Mouse (Mus musculus) limb, embryonic 13.5 days (tissue): ENCODE measurements around the gene Oxct2a. TPM values are rescaled to one million over a fixed set of nuclear protein-coding genes. Genes with fewer than 3 reads are reported as not detected.
"Not testable (repeated sequence)": the region's sequence is repeated elsewhere in the genome, so short reads cannot be mapped to it uniquely, and the experiment has no call there.

Experiments
- ATAC-seq: fragments of 200-750 bp; cut with Nextera tagmentation; 2 replicates; pipeline ENCODE4 v1.8.0; 2017; ENCODE audit warnings: low read depth, moderate number of reproducible peaks, moderate TSS enrichment; ENCODE audit not compliant: low FRiP score
- H3K27ac ChIP-seq: fragments of 300-500 bp; sonication (generic); 2 replicates; pipeline ENCODE4 v1.5.1; 2015; ENCODE audit warnings: inconsistent platforms, mild to moderate bottlenecking, moderate library complexity
- H3K27me3 ChIP-seq: fragments of 300-500 bp; sonication (generic); 2 replicates; pipeline ENCODE4 v1.6.1; 2015; ENCODE audit warnings: mild to moderate bottlenecking, inconsistent platforms
- H3K36me3 ChIP-seq: fragments of 300-500 bp; sonication (generic); 2 replicates; pipeline ENCODE4 v1.6.1; 2015; ENCODE audit warnings: inconsistent platforms, mild to moderate bottlenecking, moderate library complexity
- H3K4me1 ChIP-seq: fragments of 300-500 bp; sonication (generic); 2 replicates; pipeline ENCODE4 v1.6.1; 2015; ENCODE audit warnings: inconsistent platforms
- H3K4me2 ChIP-seq: fragments of 300-500 bp; sonication (generic); replicated peaks from 2 replicates; pipeline ENCODE4 v1.6.1; 2015; ENCODE audit warnings: inconsistent platforms, mild to moderate bottlenecking, moderate library complexity
- H3K4me3 ChIP-seq: fragments of 300-500 bp; sonication (generic); 2 replicates; pipeline ENCODE4 v1.5.1; 2015; ENCODE audit warnings: moderate library complexity, mild to moderate bottlenecking, inconsistent platforms
- H3K9ac ChIP-seq: fragments of 300-500 bp; sonication (generic); 2 replicates; pipeline ENCODE4 v1.6.1; 2015; ENCODE audit warnings: mild to moderate bottlenecking, inconsistent platforms
- H3K9me3 ChIP-seq: fragments of 300-500 bp; sonication (generic); 2 replicates; pipeline ENCODE4 v1.6.1; 2016; ENCODE audit warnings: inconsistent platforms
- WGBS: fragments of 180-500 bp; shearing (Covaris S2); methylation state at CpG from one replicate; pipeline ENCODE4 v1.1.7; 2015; 5-methylcytosine and 5-hydroxymethylcytosine counted together
- polyA plus RNA-seq: library from polyadenylated mRNA; unstranded; fragments of >200 nt; fragmentation: Nextera tagmentation; extraction: Ambion mirVana; gene quantifications from 2 replicates; pipeline ENCODE4 v1.2.1, GENCODE M21; 2015

Oxct2a gene
- polyA plus RNA-seq, 1 experiment from 2014 or later = not detected

- Histone ChIP-seq H3K9ac (no peak overlapping the region), H3K4me2 (no peak overlapping the region), H3K27ac (no peak overlapping the region), H3K9me3 (0 out of 2 replicates have a peak, but pooled peaks cover 9% of the 10 kb centered on the region), H3K4me3 (no peak overlapping the region), H3K27me3 (peaks cover 24% of the 10 kb centered on the region), H3K36me3 (no peaks in the 10 kb centered on the region), H3K4me1 (peaks cover 4% of the 10 kb centered on the region; the same call in 1 of the 2 replicates)
- ATAC-seq = no peak
- 64% methylated on average over 14 of the region's 14 CpGs for WGBS
Observed at GRCm38 (mm10) chr4:123335796-123336585, 12.6 kb upstream of the Oxct2a start.

- not testable (repeated sequence) for H3K4me2 ChIP-seq, H3K9ac ChIP-seq, H3K27ac ChIP-seq, H3K36me3 ChIP-seq, H3K9me3 ChIP-seq, H3K4me1 ChIP-seq, ATAC-seq, H3K4me3 ChIP-seq
- peaks cover 17% of the 10 kb centered on the region for H3K27me3 ChIP-seq
- 41% methylated on average over 10 of the region's 10 CpGs for WGBS
Observed at GRCm38 (mm10) chr4:123335244-123335643, 11.8 kb upstream of the Oxct2a start.

DNA sequence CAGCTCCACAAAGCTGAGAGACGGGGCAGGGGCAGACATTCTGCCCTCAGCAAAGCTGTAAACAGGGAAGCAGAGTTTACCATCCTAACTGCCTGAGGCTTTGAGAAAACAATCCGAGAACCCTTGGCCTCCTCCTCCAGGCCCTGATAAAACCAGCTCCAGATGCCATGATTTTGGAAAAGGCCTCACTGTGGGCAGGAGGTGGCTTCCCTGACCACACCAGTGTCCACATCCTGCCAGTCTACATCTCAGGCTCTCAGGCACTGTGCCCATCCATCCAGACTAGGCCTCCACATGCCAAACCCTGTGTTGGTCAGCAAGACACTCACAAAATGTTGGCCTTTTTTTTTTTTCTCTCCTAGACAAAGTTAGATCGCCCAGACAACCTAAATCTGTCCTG is 10.7 kb upstream of the Oxct2a start:
- WGBS = 52% methylated on average over 3 of the region's 3 CpGs
- peaks cover 11% of the 10 kb centered on the region; the same call in 1 of the 2 replicates for H3K27me3 ChIP-seq
- no peak for ATAC-seq

DNA sequence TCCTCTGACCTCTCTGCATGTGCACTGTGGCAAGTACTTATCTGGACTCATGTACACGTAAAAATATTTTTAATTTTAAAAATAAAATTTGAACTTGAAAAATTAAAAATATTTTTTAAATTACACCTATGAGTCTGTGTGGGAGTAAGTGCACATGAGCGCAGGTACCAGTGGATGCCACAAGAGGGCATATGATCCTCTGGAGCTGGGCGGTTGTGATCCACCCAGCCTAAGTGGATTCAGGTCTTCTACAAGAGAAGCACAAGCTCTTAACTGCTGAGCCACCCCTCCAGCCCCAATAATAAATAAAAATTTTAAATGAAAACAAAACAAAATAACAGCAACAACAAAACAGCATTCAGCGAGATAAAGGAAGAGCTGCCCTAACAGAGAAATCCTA is 9.7 kb upstream of the Oxct2a start:
- Histone ChIP-seq H3K36me3 (no peaks in the 10 kb centered on the region), H3K27ac (no peak overlapping the region), H3K4me1 (peaks cover 4% of the 10 kb centered on the region; the same call in 1 of the 2 replicates), H3K4me3 (no peak overlapping the region), H3K9me3 (0 out of 2 replicates have a peak, but pooled peaks cover 9% of the 10 kb centered on the region), H3K9ac (no peak overlapping the region), H3K4me2 (no peak overlapping the region), H3K27me3 (0 out of 2 replicates have a peak, but pooled peaks cover under 1% of the 10 kb centered on the region)
- WGBS = 92% methylated on average over 4 of the region's 4 CpGs
- ATAC-seq = no peak

More for the DNA sequence above, 10.7 kb upstream of the Oxct2a start:
- Histone ChIP-seq H3K4me1 (peaks cover 4% of the 10 kb centered on the region; the same call in 1 of the 2 replicates), H3K9me3 (0 out of 2 replicates have a peak, but pooled peaks cover 9% of the 10 kb centered on the region), H3K4me3 (no peak overlapping the region), H3K4me2 (no peak overlapping the region), H3K27ac (no peak overlapping the region), H3K9ac (no peak overlapping the region), H3K36me3 (no peaks in the 10 kb centered on the region)

GRCm38 (mm10) chr4:123331961-123332360 is 8.5 kb upstream of the Oxct2a start:
- not testable (repeated sequence) for H3K4me1 ChIP-seq, H3K4me2 ChIP-seq, H3K36me3 ChIP-seq, H3K9me3 ChIP-seq, H3K9ac ChIP-seq, H3K4me3 ChIP-seq, H3K27ac ChIP-seq, H3K27me3 ChIP-seq, ATAC-seq
- 62% methylated on average over 1 of the region's 1 CpGs for WGBS

DNA sequence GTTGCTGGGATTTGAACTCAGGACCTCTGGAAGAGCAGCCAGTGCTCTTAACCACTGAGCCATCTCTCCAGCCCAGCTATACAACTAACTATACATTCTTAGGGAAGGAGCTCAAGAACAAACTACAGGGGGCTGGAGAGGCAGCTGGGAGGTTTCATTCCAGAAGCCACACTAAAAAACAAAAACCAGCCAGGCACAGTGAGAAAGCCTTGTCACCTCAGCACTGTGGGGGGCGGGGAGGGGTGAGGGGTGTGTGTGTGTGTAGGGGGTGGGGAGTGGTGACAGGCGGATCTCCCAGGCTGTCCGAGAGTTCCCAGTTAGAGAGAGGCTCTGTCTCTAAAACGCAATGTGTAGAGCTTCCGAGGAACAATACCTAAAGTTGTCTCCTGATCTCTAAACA is 7.9 kb upstream of the Oxct2a start:
- Histone ChIP-seq H3K9ac (no peak overlapping the region), H3K36me3 (no peaks in the 10 kb centered on the region), H3K27ac (no peak overlapping the region), H3K27me3 (no peaks in the 10 kb centered on the region), H3K4me3 (no peak overlapping the region), H3K4me1 (peaks cover 4% of the 10 kb centered on the region; the same call in 1 of the 2 replicates), H3K9me3 (0 out of 2 replicates have a peak, but pooled peaks cover 9% of the 10 kb centered on the region), H3K4me2 (no peak overlapping the region)
- ATAC-seq = no peak
- WGBS = 86% methylated on average over 5 of the region's 5 CpGs

DNA sequence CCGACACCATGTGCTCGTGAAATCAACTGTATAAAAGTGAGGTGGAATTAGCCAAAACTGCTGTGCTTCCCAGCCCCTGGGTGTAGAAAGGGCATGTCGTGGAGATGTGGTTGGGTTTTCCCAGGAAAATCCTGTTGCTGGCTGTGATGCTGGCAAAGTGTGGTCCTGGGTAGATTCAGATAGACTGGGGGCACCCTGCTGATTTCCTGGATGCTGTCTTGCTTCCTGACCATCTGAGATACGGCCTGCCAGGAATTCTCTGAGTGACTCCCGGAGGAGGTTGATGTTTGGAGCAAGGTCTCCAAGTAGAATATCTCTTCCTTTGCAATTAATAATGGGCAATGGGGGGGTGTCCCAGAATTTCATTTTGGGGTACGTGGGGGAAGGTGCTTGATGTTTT is 5.5 kb upstream of the Oxct2a start:
- H3K4me2 ChIP-seq = no peak overlapping the region
- H3K9me3 ChIP-seq = 0 out of 2 replicates have a peak, but pooled peaks cover 9% of the 10 kb centered on the region
- 61% methylated on average over 6 of the region's 6 CpGs for WGBS
- no peaks in the 10 kb centered on the region for H3K4me1 ChIP-seq
- H3K4me3 ChIP-seq = no peak overlapping the region
- no peak overlapping the region for H3K9ac ChIP-seq
- ATAC-seq = no peak
- no peaks in the 10 kb centered on the region for H3K36me3 ChIP-seq
- peaks cover 13% of the 10 kb centered on the region for H3K27me3 ChIP-seq
- no peak overlapping the region for H3K27ac ChIP-seq

DNA sequence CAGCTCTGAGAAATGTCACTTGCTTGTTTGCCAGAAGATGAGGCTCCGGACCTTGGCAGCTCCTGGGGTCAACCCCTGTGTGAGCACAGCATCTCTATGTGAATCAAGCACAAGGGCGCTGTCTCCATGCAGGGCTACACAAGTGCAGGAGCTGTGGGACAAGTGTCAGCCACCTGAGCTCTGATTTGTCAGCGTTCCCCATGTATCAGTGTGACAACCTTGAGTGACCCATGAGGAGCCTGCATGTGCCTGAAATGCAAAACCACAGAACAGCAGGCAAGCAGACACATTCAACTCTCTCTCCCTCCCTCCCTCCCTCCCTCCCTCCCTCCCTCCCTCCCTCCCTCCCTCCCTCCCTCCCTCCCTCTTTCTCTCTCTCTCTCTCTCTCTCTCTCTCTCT is 4.2 kb upstream of the Oxct2a start:
- H3K9me3 ChIP-seq = 0 out of 2 replicates have a peak, but pooled peaks cover 7% of the 10 kb centered on the region
- H3K4me3 ChIP-seq = no peak overlapping the region
- no peaks in the 10 kb centered on the region for H3K4me1 ChIP-seq
- H3K4me2 ChIP-seq = no peak overlapping the region
- WGBS = 53% methylated on average over 3 of the region's 3 CpGs
- no peaks in the 10 kb centered on the region for H3K36me3 ChIP-seq
- H3K9ac ChIP-seq = no peak overlapping the region
- ATAC-seq = no peak
- no peak overlapping the region for H3K27ac ChIP-seq
- H3K27me3 ChIP-seq = peaks cover 25% of the 10 kb centered on the region

DNA sequence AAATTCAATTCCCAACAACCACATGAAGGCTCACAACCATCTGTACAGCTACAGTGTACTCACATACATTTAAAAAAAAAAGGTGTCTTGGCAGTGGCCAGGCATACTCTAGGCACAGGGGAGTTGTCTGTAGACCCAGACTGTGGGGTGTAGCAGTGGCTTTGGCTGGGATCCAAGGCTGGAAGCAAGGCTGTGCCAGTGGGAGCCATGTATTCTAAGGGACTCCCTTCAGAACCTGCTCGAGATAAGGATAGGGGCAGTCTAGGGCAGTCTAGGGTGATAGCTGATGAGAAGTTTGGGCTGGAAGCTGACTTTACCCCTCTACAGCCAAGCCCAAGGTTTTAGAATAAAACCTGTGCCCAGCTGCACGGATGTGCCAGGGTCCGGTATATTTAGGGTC is 2.7 kb upstream of the Oxct2a start:
- no peak for ATAC-seq
- Histone ChIP-seq H3K9ac (no peak overlapping the region), H3K9me3 (no peaks in the 10 kb centered on the region), H3K4me2 (no peak overlapping the region), H3K36me3 (no peaks in the 10 kb centered on the region), H3K27ac (no peak overlapping the region), H3K4me1 (no peaks in the 10 kb centered on the region), H3K4me3 (no peak overlapping the region), H3K27me3 (peaks cover 34% of the 10 kb centered on the region)
- WGBS = 77% methylated on average over 3 of the region's 3 CpGs

- peak overlapping the region; percentile 35 for H3K4me3 ChIP-seq
- 10% methylated on average over 29 of the region's 38 CpGs for WGBS
Observed at GRCm38 (mm10) chr4:123322910-123323309, 524 bp downstream of the Oxct2a start.

GRCm38 (mm10) chr4:123314497-123314896 is 8.9 kb downstream of the Oxct2a start:
- WGBS = 77% methylated on average over 3 of the region's 3 CpGs
- no peaks in the 10 kb centered on the region for H3K9me3 ChIP-seq
- H3K36me3 ChIP-seq = no peaks in the 10 kb centered on the region
- no peak overlapping the region for H3K4me3 ChIP-seq
- no peak overlapping the region for H3K27ac ChIP-seq
- H3K9ac ChIP-seq = no peak overlapping the region
- H3K4me1 ChIP-seq = no peaks in the 10 kb centered on the region
- no peak for ATAC-seq
- no peaks in the 10 kb centered on the region for H3K27me3 ChIP-seq
- H3K4me2 ChIP-seq = no peak overlapping the region

More at GRCm38 (mm10) chr4:123322910-123323309, 524 bp downstream of the Oxct2a start:
- Histone ChIP-seq H3K27me3 (peaks cover 34% of the 10 kb centered on the region), H3K4me2 (peak overlapping the region; percentile 60)
- not testable (repeated sequence) for H3K9me3 ChIP-seq, H3K9ac ChIP-seq, ATAC-seq, H3K4me1 ChIP-seq, H3K27ac ChIP-seq, H3K36me3 ChIP-seq

GRCm38 (mm10) chr4:123313010-123313409 is 10.4 kb downstream of the Oxct2a start:
- 80% methylated on average over 6 of the region's 6 CpGs for WGBS
- no peaks in the 10 kb centered on the region for H3K27me3 ChIP-seq
- H3K36me3 ChIP-seq = no peaks in the 10 kb centered on the region
- no peak for ATAC-seq
- H3K9ac ChIP-seq = no peak overlapping the region
- H3K4me2 ChIP-seq = no peak overlapping the region
- no peak overlapping the region for H3K4me3 ChIP-seq
- no peaks in the 10 kb centered on the region for H3K9me3 ChIP-seq
- no peaks in the 10 kb centered on the region for H3K4me1 ChIP-seq
- no peak overlapping the region for H3K27ac ChIP-seq
